Mouse (Mus musculus) layer of hippocampus, adult 2 months (tissue): ENCODE measurements around the gene Dennd1c. TPM values are rescaled to one million over a fixed set of nuclear protein-coding genes. Genes with fewer than 3 reads are reported as not detected.

Source experiments
- DNase-seq, 2 experiments: peaks; one replicate each; pipeline ENCODE4 v3.0.0; 2022; ENCODE audit warnings: low spot score in 2 of 2
- H3K27ac ChIP-seq: fragments of 200-600 bp; 2 replicates; pipeline ENCODE4 v1.8.1; 2022
- H3K4me3 ChIP-seq: fragments of 200-600 bp; 2 replicates; pipeline ENCODE4 v1.8.1; 2022; ENCODE audit warnings: mild to moderate bottlenecking
- CTCF ChIP-seq: fragments of 200-600 bp; conservative IDR thresholded peaks from 2 replicates; pipeline ENCODE4 v1.8.1; 2022; ENCODE audit warnings: antibody characterized with exemption, mild to moderate bottlenecking, moderate library complexity
- total RNA-seq, 2 experiments: library from RNA; stranded (reverse); gene quantifications; 2 replicates each; pipeline ENCODE4 v1.2.3; 2021

Dennd1c gene
- total RNA-seq, 2 experiments from 2014 or later = 1.4 to 2.0 TPM

GRCm38 (mm10) chr17:57106035-57106368 lies 27.7 kb upstream of the Dennd1c start:
- DNase-seq = no peak
- Histone ChIP-seq H3K27ac (no peak overlapping the region), H3K4me3 (peak overlapping the region; percentile 75)
- TF ChIP-seq CTCF = no peak

GRCm38 (mm10) chr17:57105181-57106034 lies 27.1 kb upstream of the Dennd1c start, which contains the start of gene Tnfsf9:
Gene Tnfsf9 (plus strand): TSS chr17:57105325.
- DNase-seq = no peak
- no peak for TF ChIP-seq CTCF
- H3K27ac ChIP-seq = peak within 1 kb of the TSS; percentile 61; the same call in 1 of the 2 replicates
- peak within 1 kb of the TSS; percentile 75 for H3K4me3 ChIP-seq

- TF ChIP-seq CTCF = no peak
- H3K4me3 ChIP-seq = peak overlapping the region; percentile 38; the same call in 1 of the 2 replicates
- no peak for DNase-seq
- H3K27ac ChIP-seq = no peak overlapping the region
These were observed 26.2 kb upstream of the Dennd1c start for GRCm38 (mm10) chr17:57104496-57104895.

GRCm38 (mm10) chr17:57102276-57102675 lies 24.0 kb upstream of the Dennd1c start:
- no peak for TF ChIP-seq CTCF
- no peak overlapping the region for H3K27ac ChIP-seq
- H3K4me3 ChIP-seq = no peak overlapping the region
- DNase-seq = no peak

- DNase-seq = no peak
- TF ChIP-seq CTCF = no peak
- Histone ChIP-seq H3K27ac (no peak overlapping the region), H3K4me3 (no peak overlapping the region)
These were observed 21.5 kb upstream of the Dennd1c start for GRCm38 (mm10) chr17:57099629-57100325.

- DNase-seq = no peak
- no peak overlapping the region for H3K27ac ChIP-seq
- no peak overlapping the region for H3K4me3 ChIP-seq
- no peak for TF ChIP-seq CTCF
These were observed 20.0 kb upstream of the Dennd1c start for GRCm38 (mm10) chr17:57098321-57098720.

- peak overlapping the region; percentile 0; the same call in 1 of the 2 replicates for H3K4me3 ChIP-seq
- TF ChIP-seq CTCF = peak; percentile 92
- no peak overlapping the region for H3K27ac ChIP-seq
- peak; percentile 81 to 92 for DNase-seq
These were observed 18.3 kb upstream of the Dennd1c start for GRCm38 (mm10) chr17:57096623-57096920.

- DNase-seq = no peak
- peak overlapping the region; percentile 0; the same call in 1 of the 2 replicates for H3K4me3 ChIP-seq
- no peak overlapping the region for H3K27ac ChIP-seq
- TF ChIP-seq CTCF = no peak
These were observed 17.7 kb upstream of the Dennd1c start for GRCm38 (mm10) chr17:57095855-57096622.

- no peak for TF ChIP-seq CTCF
- DNase-seq = no peak
- Histone ChIP-seq H3K4me3 (no peak overlapping the region), H3K27ac (no peak overlapping the region)
These were observed 15.9 kb upstream of the Dennd1c start for GRCm38 (mm10) chr17:57094222-57094621.

- DNase-seq = peak; percentile 86 to 90
- Histone ChIP-seq H3K27ac (peak within 1 kb of the TSS; percentile 96), H3K4me3 (peak within 1 kb of the TSS; percentile 65)
- TF ChIP-seq CTCF = peak; percentile 28
These were observed 8.9 kb upstream of the Dennd1c start, which contains the start of gene Tubb4a for GRCm38 (mm10) chr17:57087049-57087832. Gene Tubb4a (minus strand): TSS chr17:57087782.

GRCm38 (mm10) chr17:57085970-57086757 lies 7.8 kb upstream of the Dennd1c start:
- DNase-seq = no peak
- peak overlapping the region; percentile 65 for H3K4me3 ChIP-seq
- peak overlapping the region; percentile 96 for H3K27ac ChIP-seq
- no peak for TF ChIP-seq CTCF
